Mouse (Mus musculus): ENCODE measurements around the gene Sec1. TPM values are rescaled to one million over a fixed set of nuclear protein-coding genes. Genes with fewer than 3 reads are reported as not detected.
A peak's percentile ranks its signal among the peaks of the same experiment; 100 is the strongest.

Sec1 gene
- 0.22 and 0.24 TPM in 2 replicates for polyA plus RNA-seq (2015; fragmentation: Nextera tagmentation; extraction: Ambion mirVana)

DNA sequence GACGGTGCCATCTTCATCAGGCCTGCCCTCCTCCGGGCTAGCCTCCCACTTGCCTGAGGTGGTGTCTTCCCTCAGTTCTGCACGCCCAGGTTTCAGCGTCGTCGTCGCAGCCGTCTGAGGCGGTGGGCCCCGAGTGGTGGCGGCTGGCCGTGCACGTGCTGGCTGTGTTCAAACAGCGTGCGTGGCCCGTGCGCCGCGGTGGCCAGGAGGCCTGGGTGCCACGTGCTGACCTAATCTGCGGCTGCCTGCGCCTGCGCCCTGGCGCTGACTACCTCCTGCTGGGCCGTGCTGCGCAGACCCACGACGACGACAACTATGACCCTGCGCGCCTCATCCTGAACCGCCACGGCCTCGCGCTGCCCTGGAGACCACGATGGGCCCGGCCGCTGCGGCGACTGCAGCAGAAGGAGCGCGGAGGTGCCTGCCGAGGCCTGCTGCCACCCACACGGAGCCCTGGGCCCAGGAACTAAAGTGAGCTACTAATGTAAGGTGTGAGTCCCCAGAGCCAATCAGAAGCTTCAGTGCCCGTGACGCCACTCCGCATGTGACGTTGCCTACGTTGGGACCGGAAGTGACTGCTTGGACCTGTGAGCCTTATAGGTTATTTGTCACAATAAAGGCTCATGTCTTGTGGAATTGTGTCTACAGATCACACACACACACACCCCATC lies at the start of gene Sec1:
Gene Sec1, minus strand, starts transcription at position 482 of the 671 bp plus-strand sequence.
- H3K4me1 ChIP-seq (ENCODE audit: insufficient read depth, low read length) = peaks cover 12% of the 10 kb centered on the region; the same call in 1 of the 2 replicates
- 91% methylated on average over 50 of the region's 50 CpGs for WGBS

GRCm38 (mm10) chr7:45742338-45742737 lies 48.1 kb upstream of the Sec1 start:
- no peak for ATAC-seq (ENCODE audit: low FRiP score, low TSS enrichment)
- Histone ChIP-seq H3K4me3 (ENCODE audit: low read length) (peak overlapping the region; percentile 38), H3K4me1 (ENCODE audit: insufficient read depth, low read length) (0 out of 2 replicates have a peak, but pooled peaks cover 8% of the 10 kb centered on the region), H3K9me3 (ENCODE audit: low read length) (no peaks in the 10 kb centered on the region; the same call in 1 of the 2 replicates), H3K9ac (replicated peaks; ENCODE audit: low read length) (peak overlapping the region; percentile 56), H3K27ac (ENCODE audit: low read length) (no peak overlapping the region), H3K27me3 (ENCODE audit: insufficient read depth, low read length) (no peaks in the 10 kb centered on the region), H3K36me3 (ENCODE audit: insufficient read depth, low read length) (no peaks in the 10 kb centered on the region), H3K4me2 (replicated peaks; ENCODE audit: low read depth, low read length) (peak overlapping the region; percentile 53)
- 42% methylated on average over 19 of the region's 19 CpGs for WGBS

More for the DNA sequence above, at the start of gene Sec1:
- no peak within 1 kb of the TSS for H3K27ac ChIP-seq (ENCODE audit: low read length)
- no peak within 1 kb of the TSS for H3K9ac ChIP-seq (replicated peaks; ENCODE audit: low read length)
- H3K4me3 ChIP-seq (ENCODE audit: low read length) = no peak within 1 kb of the TSS
- H3K27me3 ChIP-seq (ENCODE audit: insufficient read depth, low read length) = peaks cover 8% of the 10 kb centered on the region
- H3K36me3 ChIP-seq (ENCODE audit: insufficient read depth, low read length) = no peaks in the 10 kb centered on the region
- ATAC-seq (ENCODE audit: low FRiP score, low TSS enrichment) = peak; percentile 52
- H3K9me3 ChIP-seq (ENCODE audit: low read length) = no peaks in the 10 kb centered on the region
- H3K4me2 ChIP-seq (replicated peaks; ENCODE audit: low read depth, low read length) = no peak within 1 kb of the TSS

- Histone ChIP-seq H3K27ac (ENCODE audit: low read length) (no peak overlapping the region), H3K36me3 (ENCODE audit: insufficient read depth, low read length) (no peaks in the 10 kb centered on the region), H3K4me2 (replicated peaks; ENCODE audit: low read depth, low read length) (peak overlapping the region; percentile 53), H3K4me3 (ENCODE audit: low read length) (peak overlapping the region; percentile 38), H3K4me1 (ENCODE audit: insufficient read depth, low read length) (0 out of 2 replicates have a peak, but pooled peaks cover 8% of the 10 kb centered on the region), H3K9ac (replicated peaks; ENCODE audit: low read length) (peak overlapping the region; percentile 56), H3K27me3 (ENCODE audit: insufficient read depth, low read length) (no peaks in the 10 kb centered on the region), H3K9me3 (ENCODE audit: low read length) (no peaks in the 10 kb centered on the region; the same call in 1 of the 2 replicates)
- 36% methylated on average over 11 of the region's 11 CpGs for WGBS
- ATAC-seq (ENCODE audit: low FRiP score, low TSS enrichment) = peak; percentile 21
Measured at GRCm38 (mm10) chr7:45741777-45742176, 47.6 kb upstream of the Sec1 start.

- H3K4me3 ChIP-seq (ENCODE audit: low read length) = no peak overlapping the region
- no peaks in the 10 kb centered on the region for H3K36me3 ChIP-seq (ENCODE audit: insufficient read depth, low read length)
- no peaks in the 10 kb centered on the region for H3K27me3 ChIP-seq (ENCODE audit: insufficient read depth, low read length)
- peak overlapping the region; percentile 56; the same call in 1 of the 2 replicates for H3K9ac ChIP-seq (replicated peaks; ENCODE audit: low read length)
- H3K4me2 ChIP-seq (replicated peaks; ENCODE audit: low read depth, low read length) = no peak overlapping the region
- no peak overlapping the region for H3K27ac ChIP-seq (ENCODE audit: low read length)
- 0 out of 2 replicates have a peak, but pooled peaks cover 8% of the 10 kb centered on the region for H3K4me1 ChIP-seq (ENCODE audit: insufficient read depth, low read length)
- no peaks in the 10 kb centered on the region for H3K9me3 ChIP-seq (ENCODE audit: low read length)
- WGBS = 87% methylated on average over 12 of the region's 12 CpGs
- ATAC-seq (ENCODE audit: low FRiP score, low TSS enrichment) = no peak
Measured at GRCm38 (mm10) chr7:45741308-45741707, 47.1 kb upstream of the Sec1 start.

GRCm38 (mm10) chr7:45739820-45740219 lies 45.6 kb upstream of the Sec1 start:
- no peak overlapping the region for H3K4me3 ChIP-seq (ENCODE audit: low read length)
- no peaks in the 10 kb centered on the region for H3K27me3 ChIP-seq (ENCODE audit: insufficient read depth, low read length)
- H3K27ac ChIP-seq (ENCODE audit: low read length) = no peak overlapping the region
- no peak overlapping the region for H3K9ac ChIP-seq (replicated peaks; ENCODE audit: low read length)
- no peaks in the 10 kb centered on the region for H3K9me3 ChIP-seq (ENCODE audit: low read length)
- H3K36me3 ChIP-seq (ENCODE audit: insufficient read depth, low read length) = no peaks in the 10 kb centered on the region
- no peak for ATAC-seq (ENCODE audit: low FRiP score, low TSS enrichment)
- 0 out of 2 replicates have a peak, but pooled peaks cover 8% of the 10 kb centered on the region for H3K4me1 ChIP-seq (ENCODE audit: insufficient read depth, low read length)
- 62% methylated on average over 10 of the region's 10 CpGs for WGBS
- H3K4me2 ChIP-seq (replicated peaks; ENCODE audit: low read depth, low read length) = no peak overlapping the region

GRCm38 (mm10) chr7:45739162-45739763 lies 45.1 kb upstream of the Sec1 start:
- Histone ChIP-seq H3K4me2 (replicated peaks; ENCODE audit: low read depth, low read length) (no peak overlapping the region), H3K9me3 (ENCODE audit: low read length) (no peaks in the 10 kb centered on the region), H3K4me1 (ENCODE audit: insufficient read depth, low read length) (0 out of 2 replicates have a peak, but pooled peaks cover 8% of the 10 kb centered on the region), H3K27ac (ENCODE audit: low read length) (no peak overlapping the region), H3K27me3 (ENCODE audit: insufficient read depth, low read length) (no peaks in the 10 kb centered on the region), H3K36me3 (ENCODE audit: insufficient read depth, low read length) (no peaks in the 10 kb centered on the region), H3K9ac (replicated peaks; ENCODE audit: low read length) (no peak overlapping the region), H3K4me3 (ENCODE audit: low read length) (no peak overlapping the region)
- peak; percentile 86 for ATAC-seq (ENCODE audit: low FRiP score, low TSS enrichment)
- 9% methylated on average over 9 of the region's 9 CpGs for WGBS

DNA sequence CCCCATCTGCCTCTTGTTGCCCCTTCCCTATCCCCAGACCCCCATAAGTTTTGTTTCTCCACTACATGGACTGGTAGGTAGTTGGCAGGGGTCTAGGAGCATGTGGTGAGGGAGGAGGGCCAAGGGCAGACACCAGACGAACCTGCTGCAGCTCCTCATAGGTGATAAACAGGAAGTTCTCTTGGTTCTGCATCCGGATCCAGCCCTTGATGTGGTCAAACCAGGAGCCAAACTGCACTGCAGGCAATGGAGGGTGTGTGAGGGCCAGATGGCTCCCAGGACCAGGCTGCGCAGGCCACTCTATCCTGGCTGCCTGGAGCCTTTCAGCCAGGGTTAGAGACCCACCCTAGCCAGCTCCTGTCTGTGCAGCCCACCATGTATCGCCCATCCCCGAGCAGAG lies 39.3 kb upstream of the Sec1 start:
- Histone ChIP-seq H3K4me1 (ENCODE audit: insufficient read depth, low read length) (peaks cover 12% of the 10 kb centered on the region), H3K9me3 (ENCODE audit: low read length) (no peaks in the 10 kb centered on the region), H3K4me2 (replicated peaks; ENCODE audit: low read depth, low read length) (no peak overlapping the region), H3K4me3 (ENCODE audit: low read length) (no peak overlapping the region), H3K27ac (ENCODE audit: low read length) (no peak overlapping the region), H3K27me3 (ENCODE audit: insufficient read depth, low read length) (no peaks in the 10 kb centered on the region), H3K36me3 (ENCODE audit: insufficient read depth, low read length) (0 out of 2 replicates have a peak, but pooled peaks cover 4% of the 10 kb centered on the region), H3K9ac (replicated peaks; ENCODE audit: low read length) (no peak overlapping the region)
- WGBS = 71% methylated on average over 5 of the region's 5 CpGs
- no peak for ATAC-seq (ENCODE audit: low FRiP score, low TSS enrichment)

DNA sequence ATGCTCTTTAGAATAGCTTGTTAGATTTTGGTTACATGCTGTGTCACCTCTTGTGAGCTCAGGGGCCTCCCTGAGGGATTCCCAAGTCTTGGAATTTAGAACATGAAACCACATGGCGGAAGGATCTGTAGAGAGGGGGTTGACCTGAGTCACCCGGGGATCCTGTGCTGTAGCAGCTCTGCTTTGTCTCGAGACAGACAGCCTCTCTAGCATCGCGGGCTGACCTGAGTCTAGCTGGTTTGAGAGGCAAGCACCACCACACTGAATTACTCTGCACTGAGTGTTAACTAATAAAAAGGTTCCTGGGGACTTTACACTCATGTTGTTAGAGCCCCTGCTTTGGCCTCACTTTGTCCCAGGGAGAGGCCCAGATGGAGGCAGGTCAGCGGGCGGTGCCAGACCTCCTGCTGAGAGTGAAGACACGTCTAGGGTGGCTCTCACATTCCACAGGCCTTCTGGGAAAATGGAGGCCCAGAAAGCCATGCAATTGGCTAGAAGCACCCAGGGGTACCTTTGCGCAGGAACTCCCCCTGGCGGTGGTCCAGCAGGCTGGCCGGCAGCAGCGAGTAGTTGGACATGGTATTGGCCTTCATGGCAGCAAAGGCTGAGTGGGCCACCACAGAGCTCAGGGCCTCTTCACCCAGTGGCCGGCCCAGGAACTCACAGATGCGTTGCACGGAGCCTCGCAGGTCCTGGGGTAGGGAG lies 36.7 kb upstream of the Sec1 start:
- H3K36me3 ChIP-seq (ENCODE audit: insufficient read depth, low read length) = peaks cover 17% of the 10 kb centered on the region
- no peaks in the 10 kb centered on the region for H3K9me3 ChIP-seq (ENCODE audit: low read length)
- no peaks in the 10 kb centered on the region for H3K27me3 ChIP-seq (ENCODE audit: insufficient read depth, low read length)
- peak overlapping the region; percentile 47; the same call in 1 of the 2 replicates for H3K27ac ChIP-seq (ENCODE audit: low read length)
- no peak overlapping the region for H3K4me2 ChIP-seq (replicated peaks; ENCODE audit: low read depth, low read length)
- no peak overlapping the region for H3K4me3 ChIP-seq (ENCODE audit: low read length)
- no peak overlapping the region for H3K9ac ChIP-seq (replicated peaks; ENCODE audit: low read length)
- peaks cover 12% of the 10 kb centered on the region for H3K4me1 ChIP-seq (ENCODE audit: insufficient read depth, low read length)
- peak; percentile 33 for ATAC-seq (ENCODE audit: low FRiP score, low TSS enrichment)
- WGBS = 15% methylated on average over 16 of the region's 16 CpGs

GRCm38 (mm10) chr7:45727625-45728024 lies 33.4 kb upstream of the Sec1 start:
- no peak overlapping the region for H3K4me3 ChIP-seq (ENCODE audit: low read length)
- 67% methylated on average over 3 of the region's 3 CpGs for WGBS
- no peak overlapping the region for H3K9ac ChIP-seq (replicated peaks; ENCODE audit: low read length)
- H3K9me3 ChIP-seq (ENCODE audit: low read length) = no peaks in the 10 kb centered on the region
- H3K36me3 ChIP-seq (ENCODE audit: insufficient read depth, low read length) = peaks cover 47% of the 10 kb centered on the region
- no peak overlapping the region for H3K4me2 ChIP-seq (replicated peaks; ENCODE audit: low read depth, low read length)
- H3K4me1 ChIP-seq (ENCODE audit: insufficient read depth, low read length) = peaks cover 12% of the 10 kb centered on the region
- no peaks in the 10 kb centered on the region for H3K27me3 ChIP-seq (ENCODE audit: insufficient read depth, low read length)
- ATAC-seq (ENCODE audit: low FRiP score, low TSS enrichment) = no peak
- H3K27ac ChIP-seq (ENCODE audit: low read length) = no peak overlapping the region

Data from kidney, embryonic 16.5 days (tissue).